Mouse (Mus musculus) olfactory bulb, adult 2 months (tissue): Measurements from ENCODE around the gene Dicer1. TPM values are rescaled to one million over a fixed set of nuclear protein-coding genes. Genes with fewer than 3 reads are reported as not detected.
"Not testable (repeated sequence)": the region's sequence is repeated elsewhere in the genome, so short reads cannot be mapped to it uniquely, and the experiment has no call there.

Source experiments
- H3K27ac ChIP-seq: fragments of 200-500 bp; 2 replicates; pipeline ENCODE4 v1.5.1; 2012; ENCODE audit warnings: low read depth, low read length; ENCODE audit not compliant: insufficient read depth
- H3K4me1 ChIP-seq: fragments of 200-500 bp; 2 replicates; pipeline ENCODE4 v1.6.1; 2012; ENCODE audit warnings: low read length; ENCODE audit not compliant: control insufficient read depth, insufficient read depth
- H3K4me3 ChIP-seq: fragments of 200-500 bp; 2 replicates; pipeline ENCODE4 v1.5.1; 2012; ENCODE audit warnings: mild to moderate bottlenecking, low read depth, low read length, moderate library complexity; ENCODE audit not compliant: insufficient read depth
- CTCF ChIP-seq: fragments of 200-500 bp; IDR thresholded peaks from 2 replicates; pipeline ENCODE4 v1.5.1; 2012; ENCODE audit warnings: low read depth, mild to moderate bottlenecking, low read length, moderate library complexity; ENCODE audit not compliant: insufficient read depth
- POLR2A ChIP-seq: fragments of 200-500 bp; IDR thresholded peaks from 2 replicates; pipeline ENCODE4 v1.6.1; 2012; ENCODE audit warnings: mild to moderate bottlenecking, low read depth, low read length, moderate library complexity; ENCODE audit not compliant: insufficient read depth
- WGBS: fragments of 180-500 bp; shearing (Covaris S2); methylation state at CpG from one replicate; pipeline ENCODE4 v1.1.7; 2018; 5-methylcytosine and 5-hydroxymethylcytosine counted together
- polyA plus RNA-seq: library from polyadenylated mRNA; stranded (reverse); fragments of >200 nt; gene quantifications from 2 replicates; pipeline ENCODE4 v1.2.4, GENCODE M21; 2012; ENCODE audit warnings: low replicate concordance; ENCODE audit not compliant: missing spikeins, insufficient read depth, insufficient read length

Gene Dicer1
- polyA plus RNA-seq, 1 experiment = 69.9 TPM

DNA sequence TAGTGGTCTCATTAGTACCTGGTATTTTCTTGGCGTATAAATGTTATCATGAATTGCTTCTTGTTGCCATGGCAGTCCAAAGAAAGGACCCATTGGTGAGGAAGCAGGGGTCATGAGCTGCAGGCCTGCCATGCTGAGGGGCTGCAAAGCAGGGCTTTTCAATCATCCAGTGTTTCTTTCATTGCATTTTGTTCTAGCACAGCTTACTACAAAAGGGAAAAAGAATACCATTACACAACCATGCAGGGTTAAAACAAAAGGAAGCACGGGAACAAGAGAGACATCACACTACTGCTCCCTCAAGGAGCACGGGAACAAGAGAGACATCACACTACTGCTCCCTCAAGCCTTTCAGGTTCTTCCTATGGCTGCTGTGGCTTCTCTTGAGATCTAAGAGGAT, 20.0 kb downstream of the Dicer1 start:
- 30% methylated on average over 3 of the region's 3 CpGs for WGBS
- H3K4me3 ChIP-seq = no peak overlapping the region
- no peak overlapping the region for H3K27ac ChIP-seq
- TF ChIP-seq CTCF = no peak
- no peak for TF ChIP-seq POLR2A
- H3K4me1 ChIP-seq = peaks cover 7% of the 10 kb centered on the region

DNA sequence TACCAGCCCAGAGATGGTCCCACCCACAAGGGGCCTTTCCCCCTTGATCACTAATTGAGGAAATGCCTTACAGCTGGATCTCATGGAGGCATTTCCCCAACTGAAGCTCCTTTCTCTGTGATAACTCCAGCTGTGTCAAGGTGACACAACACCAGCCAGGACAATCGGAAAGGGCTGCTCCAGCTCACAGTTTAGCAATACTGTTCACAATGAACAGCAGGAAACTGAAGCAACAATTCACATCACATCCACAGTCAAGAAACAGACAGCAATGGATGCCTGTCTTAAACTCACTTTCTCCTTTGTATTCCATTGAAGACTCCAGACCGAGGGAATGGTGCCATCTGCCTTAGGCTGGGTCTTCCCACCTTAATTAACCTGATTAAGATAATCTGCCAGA, 25.3 kb downstream of the Dicer1 start:
- not testable (repeated sequence) for H3K27ac ChIP-seq, H3K4me3 ChIP-seq, H3K4me1 ChIP-seq
- WGBS = 87% methylated on average over 2 of the region's 2 CpGs

DNA sequence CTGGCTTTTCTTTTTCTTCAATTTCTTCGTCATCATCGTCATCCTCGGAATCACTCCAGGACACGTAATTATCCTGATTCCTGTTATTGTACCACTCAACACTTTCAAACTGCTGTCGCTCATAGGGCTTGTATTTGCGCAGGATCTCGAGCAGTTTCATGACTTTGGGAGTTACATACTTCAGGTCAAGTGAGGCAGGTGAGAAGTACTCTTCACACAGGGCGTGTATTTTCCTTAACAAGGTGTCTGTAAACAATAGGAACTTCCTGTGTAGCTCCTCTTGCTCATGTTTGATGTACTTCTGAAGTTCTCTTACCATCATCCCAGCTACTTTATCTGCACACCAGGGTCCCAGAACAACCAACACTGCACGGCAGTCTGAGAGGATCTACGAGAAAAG, 29.7 kb downstream of the Dicer1 start:
- no peak overlapping the region for H3K4me3 ChIP-seq
- no peak overlapping the region for H3K27ac ChIP-seq
- 94% methylated on average over 10 of the region's 10 CpGs for WGBS
- TF ChIP-seq POLR2A (no peak), CTCF (no peak)
- H3K4me1 ChIP-seq = peaks cover 9% of the 10 kb centered on the region

DNA sequence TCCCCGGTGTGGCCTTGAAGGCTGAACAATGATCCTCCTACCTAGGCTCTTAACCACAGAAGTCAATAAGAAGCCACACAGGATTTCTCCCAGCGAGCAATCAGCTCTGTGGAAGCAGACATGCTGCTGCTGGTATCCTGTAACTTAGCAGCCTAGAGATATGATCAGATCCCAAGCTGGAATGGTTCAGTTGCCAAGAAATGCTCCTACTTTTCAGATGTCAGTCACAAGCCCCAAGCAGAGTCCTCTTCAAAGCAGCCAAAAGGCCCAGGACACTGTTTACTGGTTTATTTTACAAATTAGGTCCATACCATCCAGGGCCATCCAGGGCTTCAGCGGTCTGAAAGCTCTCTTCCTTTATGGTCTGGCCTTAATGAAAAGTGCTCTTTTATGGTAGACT, 30.7 kb downstream of the Dicer1 start:
- H3K4me1 ChIP-seq = peaks cover 9% of the 10 kb centered on the region
- TF ChIP-seq CTCF (no peak), POLR2A (no peak)
- 87% methylated on average over 3 of the region's 3 CpGs for WGBS
- H3K4me3 ChIP-seq = no peak overlapping the region
- H3K27ac ChIP-seq = no peak overlapping the region

DNA sequence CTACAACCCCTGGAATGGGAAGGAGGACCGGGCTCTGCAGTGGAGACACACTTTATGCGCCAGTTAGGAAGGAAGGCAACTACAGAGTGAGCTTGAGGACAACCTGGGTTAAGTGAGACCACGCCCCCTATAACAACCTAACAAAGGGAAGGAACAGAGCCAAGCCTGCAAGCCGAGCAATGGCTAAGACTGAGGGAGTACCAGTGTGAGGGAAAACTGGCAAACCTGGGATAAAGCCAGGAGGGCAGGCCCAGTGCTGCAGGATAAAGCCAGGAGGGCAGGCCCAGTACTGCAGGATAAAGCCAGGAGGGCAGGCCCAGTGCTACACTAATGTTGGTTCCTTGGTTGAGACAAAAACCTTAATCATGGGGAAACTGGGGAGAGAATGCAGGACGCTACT, 32.8 kb downstream of the Dicer1 start:
- no peak for TF ChIP-seq POLR2A
- no peak for TF ChIP-seq CTCF
- 62% methylated on average over 5 of the region's 5 CpGs for WGBS
- no peak overlapping the region for H3K4me3 ChIP-seq
- H3K27ac ChIP-seq = no peak overlapping the region
- H3K4me1 ChIP-seq = peaks cover 9% of the 10 kb centered on the region

DNA sequence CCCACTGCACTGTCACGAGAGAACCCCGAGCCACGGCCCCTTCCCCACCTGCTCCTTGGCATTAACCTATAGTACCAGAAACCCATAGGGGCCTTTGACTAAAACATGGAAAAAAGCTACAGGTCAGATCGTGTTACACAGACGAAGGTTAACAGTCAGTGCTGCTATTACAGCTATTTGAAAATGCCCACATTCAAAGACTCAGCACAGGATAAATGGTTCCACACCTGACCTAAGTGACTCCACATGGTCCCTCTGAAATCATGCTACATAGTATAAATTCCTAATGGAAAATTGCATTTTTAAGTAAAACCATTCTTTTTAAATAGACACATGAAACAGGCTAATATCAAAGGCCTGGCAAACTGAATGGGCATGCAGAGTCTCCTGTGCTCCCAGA, 35.3 kb downstream of the Dicer1 start:
- WGBS = 88% methylated on average over 5 of the region's 5 CpGs

DNA sequence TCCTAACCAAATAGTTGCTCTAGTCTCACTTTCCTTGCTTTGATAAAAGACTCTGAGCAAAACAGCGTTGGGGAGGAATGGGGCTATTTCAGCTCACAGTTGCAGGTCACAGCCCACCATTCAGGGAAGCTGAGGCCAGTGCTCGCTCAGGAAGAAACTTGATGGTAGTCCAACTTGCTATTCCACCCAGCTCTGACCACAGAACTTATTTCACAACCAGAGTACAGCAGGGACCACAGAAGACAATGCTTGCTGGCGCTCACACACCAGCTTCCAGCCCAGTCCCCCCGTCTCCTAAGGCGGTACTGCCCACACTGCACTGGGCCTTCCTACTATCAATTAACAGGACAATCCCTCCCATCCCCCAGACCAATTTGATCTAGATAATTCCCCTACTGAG, 36.3 kb downstream of the Dicer1 start:
- no peak for TF ChIP-seq POLR2A
- TF ChIP-seq CTCF = no peak
- H3K4me3 ChIP-seq = no peak overlapping the region
- WGBS = 77% methylated on average over 5 of the region's 5 CpGs
- H3K4me1 ChIP-seq = peaks cover 9% of the 10 kb centered on the region
- H3K27ac ChIP-seq = no peak overlapping the region

More for the DNA sequence above, 35.3 kb downstream of the Dicer1 start:
- Histone ChIP-seq H3K4me1 (peaks cover 9% of the 10 kb centered on the region), H3K27ac (no peak overlapping the region), H3K4me3 (no peak overlapping the region)
- TF ChIP-seq CTCF = no peak
- TF ChIP-seq POLR2A = no peak

DNA sequence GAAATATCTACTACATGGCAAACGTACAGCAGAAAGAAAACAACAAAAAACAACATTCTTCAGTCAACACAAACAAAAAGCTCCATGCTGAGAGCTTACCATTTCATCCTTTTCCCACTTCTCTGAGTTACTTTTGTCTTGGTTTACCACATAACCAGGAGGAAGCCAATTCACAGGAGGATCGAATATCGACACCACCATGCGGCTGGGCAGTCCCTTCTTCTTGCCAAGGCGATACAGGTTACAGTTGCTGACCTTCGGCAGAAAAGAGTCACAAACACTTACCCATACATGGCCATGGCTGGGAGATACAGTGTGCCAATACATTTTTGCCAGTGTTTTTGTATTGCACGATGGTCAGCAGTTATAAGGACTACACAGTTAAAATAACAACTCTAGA, 51.5 kb downstream of the Dicer1 start:
- 78% methylated on average over 7 of the region's 7 CpGs for WGBS
- TF ChIP-seq POLR2A = no peak
- no peak for TF ChIP-seq CTCF
- Histone ChIP-seq H3K4me1 (peaks cover 8% of the 10 kb centered on the region), H3K27ac (no peak overlapping the region), H3K4me3 (no peak overlapping the region)

DNA sequence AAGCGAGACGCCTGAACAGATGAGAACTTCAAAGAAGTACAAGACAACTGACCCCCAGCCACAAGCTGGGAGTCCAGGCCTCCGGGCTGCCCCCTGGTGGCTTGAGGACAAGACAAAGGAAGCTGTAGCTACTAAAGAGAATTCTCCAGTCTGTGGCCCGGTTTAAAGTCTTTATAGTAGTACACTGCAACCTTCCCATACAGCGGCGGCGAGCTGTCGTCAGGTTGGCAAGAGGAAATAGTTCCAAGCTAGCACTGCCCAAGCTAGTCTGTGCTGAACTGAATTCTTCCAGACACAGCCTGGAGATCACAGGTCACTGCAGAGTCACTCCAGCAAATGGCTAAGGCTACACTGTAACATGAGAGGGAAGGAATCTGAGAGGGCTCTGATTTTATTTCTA, 52.0 kb downstream of the Dicer1 start:
- Histone ChIP-seq H3K27ac (no peak overlapping the region), H3K4me3 (no peak overlapping the region), H3K4me1 (peaks cover 8% of the 10 kb centered on the region)
- no peak for TF ChIP-seq POLR2A
- peak; percentile 27; the same call in 1 of the 2 replicates for TF ChIP-seq CTCF
- 51% methylated on average over 8 of the region's 8 CpGs for WGBS

DNA sequence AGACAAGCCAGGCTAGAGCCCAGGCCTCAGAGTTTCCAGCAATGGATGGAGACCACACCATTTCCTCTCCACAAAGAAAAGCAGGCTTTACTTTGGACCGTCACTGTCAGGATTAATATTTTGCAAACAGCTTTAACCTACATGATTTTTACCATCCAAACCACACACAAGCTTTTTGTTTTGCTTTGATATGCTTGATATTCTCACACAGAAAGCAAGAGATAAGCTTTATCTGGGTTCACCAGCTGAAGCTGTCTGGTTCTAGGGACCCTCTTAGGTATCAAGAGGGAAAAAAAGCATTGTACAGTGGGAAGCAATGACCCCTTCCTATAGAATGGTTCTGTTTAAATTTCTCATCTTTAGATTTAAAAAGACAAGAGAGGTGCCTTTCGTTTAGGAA, 56.2 kb downstream of the Dicer1 start:
- Histone ChIP-seq H3K4me1 (peaks cover 14% of the 10 kb centered on the region), H3K27ac (no peak overlapping the region), H3K4me3 (no peak overlapping the region)
- TF ChIP-seq CTCF (no peak), POLR2A (no peak)
- WGBS = 93% methylated on average over 2 of the region's 2 CpGs
